Mouse (Mus musculus): ENCODE data around the gene Ripor2. TPM values are rescaled to one million over a fixed set of nuclear protein-coding genes. Genes with fewer than 3 reads are reported as not detected.

Ripor2 gene
- total RNA-seq, 1 experiment from 2014 or later = 610 TPM

DNA sequence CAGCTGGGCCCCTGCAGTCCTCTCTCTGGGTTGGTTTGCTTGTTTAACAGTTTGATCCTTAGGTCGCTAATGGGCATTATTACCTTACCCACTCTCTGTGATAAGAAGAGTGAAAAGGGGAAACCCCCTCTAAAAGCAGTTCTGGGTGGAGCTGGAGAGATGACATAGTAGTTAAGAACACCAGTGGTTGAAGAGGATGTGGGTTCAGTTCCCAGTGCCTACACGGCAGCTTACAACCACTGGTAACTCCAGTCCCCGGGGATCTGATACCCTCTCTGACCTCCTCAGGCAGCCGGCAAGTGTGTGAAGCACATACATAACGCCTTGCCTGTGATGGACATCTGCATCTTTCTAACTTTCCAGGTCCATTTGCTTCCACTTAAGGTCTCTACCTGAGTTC lies 100.4 kb downstream of the Ripor2 start:
- ATAC-seq (ENCODE audit: extremely low read depth, insufficient number of reproducible peaks, low FRiP score, poor library complexity, severe bottlenecking) = 0 out of 2 replicates have a peak, but pooled peaks have one; percentile 16

DNA sequence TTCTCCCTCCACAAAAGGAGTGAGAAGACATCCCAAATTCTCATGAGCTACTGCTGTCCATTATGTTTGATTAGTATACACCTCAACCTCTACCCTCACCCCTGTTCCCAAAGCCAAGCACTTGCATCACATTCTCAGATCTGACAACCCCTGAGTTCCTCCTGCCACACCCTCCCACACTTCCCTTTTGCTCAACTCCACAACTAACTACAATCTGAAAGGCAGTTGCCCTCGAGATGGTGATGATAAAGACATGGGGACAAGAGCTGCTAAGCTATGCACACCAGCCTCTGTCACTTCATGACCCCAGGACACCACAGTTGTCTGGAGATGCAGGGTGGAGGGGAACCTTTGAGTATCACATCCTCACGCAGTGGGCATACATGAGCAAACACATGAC lies 102.5 kb downstream of the Ripor2 start:
- ATAC-seq (ENCODE audit: extremely low read depth, insufficient number of reproducible peaks, low FRiP score, poor library complexity, severe bottlenecking) = peak; percentile 49; the same call in 1 of the 2 replicates

DNA sequence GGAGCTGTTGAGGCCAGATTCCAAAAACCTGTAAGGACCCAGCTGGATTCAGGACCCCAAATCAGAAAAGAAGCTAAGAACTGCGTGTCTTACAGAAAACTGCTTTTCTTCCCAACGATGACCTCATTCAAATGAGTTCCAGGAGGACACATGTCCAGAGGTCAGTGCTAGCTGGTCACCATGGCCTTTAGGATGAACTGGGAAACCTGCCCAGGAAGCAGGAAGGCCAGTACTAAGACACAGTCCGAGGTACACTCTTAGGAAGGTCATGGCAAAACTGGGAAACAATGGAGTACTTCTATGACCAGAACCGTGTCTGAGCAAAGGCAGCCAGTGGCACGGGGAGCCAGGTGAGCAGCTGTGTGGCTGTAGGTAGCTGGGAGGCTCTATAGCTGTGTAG lies 103.9 kb downstream of the Ripor2 start:
- ATAC-seq (ENCODE audit: extremely low read depth, insufficient number of reproducible peaks, low FRiP score, poor library complexity, severe bottlenecking) = no peak

DNA sequence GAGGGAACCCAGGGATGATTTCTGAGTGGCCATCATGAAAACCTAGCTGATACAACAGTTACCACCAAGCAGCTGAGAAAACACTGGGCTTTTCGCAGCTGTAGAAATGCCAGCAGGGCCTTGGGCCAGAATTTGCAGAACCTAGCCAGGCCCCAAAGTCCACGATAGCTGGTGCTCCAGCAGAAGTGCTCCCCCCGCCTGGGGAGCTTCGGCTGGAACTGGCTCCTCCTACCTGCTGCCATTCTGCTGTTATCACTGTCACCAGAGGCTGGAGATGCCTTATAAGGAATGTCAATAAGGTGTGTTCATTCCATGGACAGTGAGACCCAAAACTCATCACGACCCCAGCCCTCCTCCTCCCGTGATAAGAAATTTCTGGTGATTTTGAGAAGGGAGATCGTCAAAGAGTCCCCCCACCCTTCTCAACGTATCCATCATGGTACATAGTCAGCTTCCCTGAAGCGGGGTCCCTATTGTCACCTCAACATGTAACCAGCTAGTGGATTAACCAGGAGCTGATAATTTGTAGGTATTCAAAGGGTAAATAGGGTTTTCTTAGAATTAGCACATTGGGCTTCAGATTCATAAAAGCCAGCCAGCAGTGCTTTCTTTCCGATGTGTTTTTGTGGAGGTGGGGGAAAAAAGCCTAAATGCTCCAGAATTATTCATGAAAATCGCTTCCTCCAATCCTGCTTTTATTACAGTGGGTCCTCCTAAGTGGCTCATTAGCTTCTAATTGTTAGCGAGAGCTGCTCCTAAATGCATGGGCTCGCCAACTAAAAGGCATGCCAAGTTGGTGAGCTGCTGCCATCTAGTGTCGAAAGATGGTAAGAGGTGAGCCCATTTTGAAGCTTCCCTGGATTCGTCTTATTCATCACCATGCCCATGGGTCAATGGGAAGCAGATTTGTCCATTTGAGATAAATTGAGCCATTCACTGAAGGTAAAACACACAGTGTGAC lies 105.0 kb downstream of the Ripor2 start:
- ATAC-seq (ENCODE audit: extremely low read depth, insufficient number of reproducible peaks, low FRiP score, poor library complexity, severe bottlenecking) = peak; percentile 53

GRCm38 (mm10) chr13:24693312-24693711 lies 111.3 kb downstream of the Ripor2 start:
- no peak for ATAC-seq (ENCODE audit: extremely low read depth, insufficient number of reproducible peaks, low FRiP score, poor library complexity, severe bottlenecking)

DNA sequence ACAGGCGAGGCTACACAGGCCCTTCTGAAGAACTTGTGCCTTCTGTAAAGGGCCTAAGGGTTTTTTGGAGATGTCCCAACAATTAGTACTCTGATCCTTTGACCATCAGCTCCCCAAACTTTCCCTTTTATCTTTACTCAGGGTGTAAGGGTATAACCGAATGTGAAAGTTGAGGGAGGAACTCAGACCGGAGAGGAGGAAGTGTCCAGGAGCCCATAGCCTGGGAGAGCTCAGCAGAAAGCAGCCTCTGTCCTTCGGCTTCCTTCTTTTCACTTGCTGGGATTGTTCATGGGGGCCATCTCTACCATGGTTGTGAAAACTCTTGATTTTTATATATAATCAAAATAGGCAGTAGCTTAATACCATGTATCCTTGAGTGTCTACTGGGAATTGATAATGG lies 116.8 kb downstream of the Ripor2 start:
- ATAC-seq (ENCODE audit: extremely low read depth, insufficient number of reproducible peaks, low FRiP score, poor library complexity, severe bottlenecking) = no peak

- ATAC-seq (ENCODE audit: extremely low read depth, insufficient number of reproducible peaks, low FRiP score, poor library complexity, severe bottlenecking) = no peak
These were observed 120.1 kb downstream of the Ripor2 start for GRCm38 (mm10) chr13:24702128-24702527.

DNA sequence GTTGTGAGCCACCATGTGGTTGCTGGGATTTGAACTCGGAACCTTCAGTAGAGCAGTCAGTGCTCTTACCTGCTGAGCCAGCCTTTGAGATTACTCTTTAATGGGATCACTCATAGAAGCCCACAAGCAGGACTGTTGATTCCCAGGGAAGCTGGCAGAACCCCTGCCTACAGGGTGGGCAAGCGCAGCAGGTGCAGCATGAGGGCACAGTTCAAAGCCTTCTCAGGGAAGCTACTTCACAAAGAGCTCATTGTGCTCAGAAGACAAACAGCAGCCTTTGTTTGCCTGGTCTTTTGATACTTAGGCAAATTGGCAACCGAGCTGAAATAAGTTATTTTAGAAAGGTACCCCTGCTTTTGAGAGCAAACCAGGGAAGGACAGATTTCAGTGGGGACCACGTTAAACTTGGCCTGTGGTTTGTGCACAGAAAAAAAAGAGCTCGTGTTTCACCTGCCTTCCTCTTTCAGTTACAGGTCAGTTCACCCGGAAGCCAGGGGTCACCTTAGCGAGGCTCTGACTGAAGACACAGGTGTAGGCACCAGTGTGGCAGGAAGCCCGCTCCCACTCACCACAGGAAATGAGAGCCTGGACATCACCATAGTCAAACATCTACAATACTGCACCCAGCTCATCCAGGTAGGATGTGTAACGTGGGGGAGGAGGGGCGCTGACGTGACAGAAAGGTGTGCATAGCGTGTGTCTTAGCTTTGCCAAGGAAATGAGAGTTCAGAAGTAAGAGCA lies 127.8 kb downstream of the Ripor2 start:
- no peak for ATAC-seq (ENCODE audit: extremely low read depth, insufficient number of reproducible peaks, low FRiP score, poor library complexity, severe bottlenecking)

DNA sequence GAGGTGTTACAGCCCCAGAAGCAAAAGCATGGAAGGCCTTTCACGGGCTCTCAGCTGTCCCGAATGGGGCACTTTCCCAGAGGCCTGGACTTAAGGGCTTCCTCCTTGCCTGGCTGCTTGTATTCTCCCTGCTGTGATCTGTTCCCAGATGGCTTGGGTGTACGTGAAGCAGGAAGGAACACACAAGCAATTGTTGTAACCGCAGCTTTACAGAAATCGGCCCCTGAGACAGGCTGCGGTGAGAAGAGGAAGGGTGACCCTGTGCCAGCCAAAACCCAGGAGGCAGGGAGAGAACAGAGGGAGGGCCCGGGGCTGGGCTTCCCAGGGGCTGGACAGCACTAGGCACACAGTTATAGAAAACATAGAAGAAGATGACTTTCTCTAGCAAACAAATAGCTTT lies 129.0 kb downstream of the Ripor2 start:
- no peak for ATAC-seq (ENCODE audit: extremely low read depth, insufficient number of reproducible peaks, low FRiP score, poor library complexity, severe bottlenecking)

- ATAC-seq (ENCODE audit: extremely low read depth, insufficient number of reproducible peaks, low FRiP score, poor library complexity, severe bottlenecking) = no peak
These were observed 130.7 kb downstream of the Ripor2 start for GRCm38 (mm10) chr13:24712581-24713130.

- ATAC-seq (ENCODE audit: extremely low read depth, insufficient number of reproducible peaks, low FRiP score, poor library complexity, severe bottlenecking) = no peak
These were observed 131.5 kb downstream of the Ripor2 start for GRCm38 (mm10) chr13:24713434-24714000.

GRCm38 (mm10) chr13:24714360-24714885 lies 132.4 kb downstream of the Ripor2 start:
- no peak for ATAC-seq (ENCODE audit: extremely low read depth, insufficient number of reproducible peaks, low FRiP score, poor library complexity, severe bottlenecking)

- peak; percentile 13; the same call in 1 of the 2 replicates for ATAC-seq (ENCODE audit: extremely low read depth, insufficient number of reproducible peaks, low FRiP score, poor library complexity, severe bottlenecking)
These were observed 133.6 kb downstream of the Ripor2 start for GRCm38 (mm10) chr13:24715601-24716000.

DNA sequence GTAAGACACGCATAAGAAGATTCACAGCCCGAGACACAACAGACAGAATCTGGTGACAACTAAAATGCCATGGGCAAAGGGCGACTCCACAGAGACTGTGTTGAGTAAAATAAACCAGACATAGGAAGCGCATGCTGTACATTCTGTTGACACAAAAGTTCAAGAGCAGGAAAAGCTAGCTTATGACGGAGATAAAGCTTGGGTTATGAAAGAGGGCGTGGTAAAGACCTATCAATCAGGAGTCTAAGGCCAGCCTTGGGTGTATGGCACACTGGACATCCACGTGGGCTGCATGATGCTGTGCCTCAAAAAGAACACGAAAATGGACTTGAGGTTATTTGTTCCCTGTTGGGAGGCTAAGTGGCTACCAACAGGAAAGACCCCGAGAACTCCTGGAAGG lies 134.5 kb downstream of the Ripor2 start:
- no peak for ATAC-seq (ENCODE audit: extremely low read depth, insufficient number of reproducible peaks, low FRiP score, poor library complexity, severe bottlenecking)

GRCm38 (mm10) chr13:24717677-24718076 lies 135.7 kb downstream of the Ripor2 start:
- no peak for ATAC-seq (ENCODE audit: extremely low read depth, insufficient number of reproducible peaks, low FRiP score, poor library complexity, severe bottlenecking)

DNA sequence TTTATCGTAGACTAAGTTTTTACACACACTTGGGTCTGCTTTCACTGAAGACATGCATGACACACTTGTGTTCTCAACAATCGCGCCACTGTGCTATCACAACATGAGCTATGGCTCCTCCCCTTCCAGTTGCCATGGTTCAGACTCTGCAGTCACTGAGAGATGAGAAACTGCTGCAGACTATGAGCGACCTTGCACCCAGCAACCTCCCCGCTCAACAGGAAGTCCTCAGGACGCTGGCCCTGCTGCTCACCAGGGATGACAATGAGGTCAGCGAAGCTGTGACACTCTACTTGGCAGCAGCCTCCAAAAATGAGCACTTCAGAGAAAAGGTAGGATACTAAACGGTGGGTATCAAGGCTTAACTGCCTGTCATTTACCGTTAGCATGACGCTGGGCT lies 139.5 kb downstream of the Ripor2 start:
- no peak for ATAC-seq (ENCODE audit: extremely low read depth, insufficient number of reproducible peaks, low FRiP score, poor library complexity, severe bottlenecking)

DNA sequence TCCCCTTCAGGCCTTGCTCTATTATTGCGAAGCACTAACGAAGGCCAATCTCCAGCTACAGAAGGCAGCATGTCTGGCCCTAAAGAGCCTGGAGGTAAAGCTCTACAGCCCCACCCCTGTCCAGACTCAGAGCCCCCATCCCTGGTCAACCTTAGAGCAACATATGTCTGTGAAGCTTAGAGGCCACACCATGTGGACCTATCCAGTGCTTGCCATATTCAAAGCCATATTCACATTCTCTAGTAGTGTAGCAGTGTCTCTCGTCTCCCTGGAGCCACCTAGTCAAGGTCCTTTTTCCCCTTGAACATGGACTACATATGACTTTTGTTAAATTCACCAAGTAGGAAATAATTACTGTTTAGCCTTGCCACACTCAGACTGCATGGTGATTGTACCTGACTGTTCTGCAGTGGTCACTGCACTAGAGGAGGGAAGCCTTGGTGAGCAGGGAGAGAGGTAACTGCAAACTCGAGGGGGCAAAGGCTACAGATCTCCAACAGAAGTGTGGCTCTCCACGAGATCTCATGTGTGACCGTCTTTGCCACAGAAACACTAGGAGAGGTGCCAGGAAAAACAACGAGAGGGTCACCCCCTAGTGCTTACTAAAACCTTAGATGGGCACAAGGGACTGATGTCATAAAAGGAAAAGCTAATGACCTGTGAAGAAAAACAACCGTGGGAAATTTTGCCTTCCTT lies 141.9 kb downstream of the Ripor2 start:
- no peak for ATAC-seq (ENCODE audit: extremely low read depth, insufficient number of reproducible peaks, low FRiP score, poor library complexity, severe bottlenecking)

GRCm38 (mm10) chr13:24724395-24724759 lies 142.4 kb downstream of the Ripor2 start:
- no peak for ATAC-seq (ENCODE audit: extremely low read depth, insufficient number of reproducible peaks, low FRiP score, poor library complexity, severe bottlenecking)

GRCm38 (mm10) chr13:24729128-24729527 lies 147.1 kb downstream of the Ripor2 start:
- no peak for ATAC-seq (ENCODE audit: extremely low read depth, insufficient number of reproducible peaks, low FRiP score, poor library complexity, severe bottlenecking)

Measured in neutrophil, adult 5-6 weeks (primary cell).